Mouse (Mus musculus) NIH3T3 (cell line): ENCODE measurements around the gene Adat2.
A peak's percentile ranks its signal among the peaks of the same experiment; 100 is the strongest.

ENCODE experiments used
- DNase-seq: peaks from one replicate; pipeline ENCODE4 v3.0.0-alpha.2; 2012; ENCODE audit warnings: low read depth

Adat2 gene

GRCm38 (mm10) chr10:13596073-13596472 lies 43.4 kb downstream of the Adat2 start:
- DNase-seq: peak; percentile 89

- no peak for DNase-seq
Observed at GRCm38 (mm10) chr10:13596866-13597265, 44.2 kb downstream of the Adat2 start.

- DNase-seq: no peak
Observed at GRCm38 (mm10) chr10:13597491-13597890, 44.8 kb downstream of the Adat2 start.

- peak; percentile 62 for DNase-seq
Observed at GRCm38 (mm10) chr10:13600926-13601325, 48.2 kb downstream of the Adat2 start.
